Mouse (Mus musculus): Measurements from ENCODE around the gene Otud7b. TPM values are rescaled to one million over a fixed set of nuclear protein-coding genes. Genes with fewer than 3 reads are reported as not detected.

The Otud7b gene
- total RNA-seq, 2 experiments from 2014 or later: 31.9 to 33.6 TPM

- DNase-seq (ENCODE audit: extremely low spot score in 1 of 2, low spot score in 1 of 2): no peak
Measured at GRCm38 (mm10) chr3:96128128-96128527, 23.8 kb downstream of the Otud7b start.

GRCm38 (mm10) chr3:96132478-96132877 lies 28.2 kb downstream of the Otud7b start:
- no peak for DNase-seq (ENCODE audit: extremely low spot score in 1 of 2, low spot score in 1 of 2)

- DNase-seq (ENCODE audit: extremely low spot score in 1 of 2, low spot score in 1 of 2): no peak
Measured at GRCm38 (mm10) chr3:96133327-96133905, 29.1 kb downstream of the Otud7b start.

GRCm38 (mm10) chr3:96135011-96135410 lies 30.7 kb downstream of the Otud7b start:
- DNase-seq (ENCODE audit: extremely low spot score in 1 of 2, low spot score in 1 of 2): no peak

- DNase-seq (ENCODE audit: extremely low spot score in 1 of 2, low spot score in 1 of 2): no peak
Measured at GRCm38 (mm10) chr3:96147950-96148349, 43.6 kb downstream of the Otud7b start.

GRCm38 (mm10) chr3:96151836-96152235 lies 47.5 kb downstream of the Otud7b start:
- no peak for DNase-seq (ENCODE audit: extremely low spot score in 1 of 2, low spot score in 1 of 2)

GRCm38 (mm10) chr3:96152611-96153010 lies 48.3 kb downstream of the Otud7b start:
- no peak for DNase-seq (ENCODE audit: extremely low spot score in 1 of 2, low spot score in 1 of 2)

GRCm38 (mm10) chr3:96155501-96155900 lies 51.2 kb downstream of the Otud7b start:
- no peak for DNase-seq (ENCODE audit: extremely low spot score in 1 of 2, low spot score in 1 of 2)

GRCm38 (mm10) chr3:96159820-96160219 lies 55.5 kb downstream of the Otud7b start:
- no peak for DNase-seq (ENCODE audit: extremely low spot score in 1 of 2, low spot score in 1 of 2)

GRCm38 (mm10) chr3:96160222-96160802 lies 56.0 kb downstream of the Otud7b start:
- DNase-seq (ENCODE audit: extremely low spot score in 1 of 2, low spot score in 1 of 2): no peak

GRCm38 (mm10) chr3:96160803-96161516 lies 56.6 kb downstream of the Otud7b start:
- no peak for DNase-seq (ENCODE audit: extremely low spot score in 1 of 2, low spot score in 1 of 2)

- DNase-seq (ENCODE audit: extremely low spot score in 1 of 2, low spot score in 1 of 2): no peak
Measured at GRCm38 (mm10) chr3:96161869-96162840, 57.8 kb downstream of the Otud7b start, which contains the start of gene Mtmr11. Gene Mtmr11 (plus strand): TSS chr3:96162004.

GRCm38 (mm10) chr3:96163040-96163439 lies 58.7 kb downstream of the Otud7b start:
- DNase-seq (ENCODE audit: extremely low spot score in 1 of 2, low spot score in 1 of 2): no peak

GRCm38 (mm10) chr3:96168466-96169158 lies 64.3 kb downstream of the Otud7b start:
- DNase-seq (ENCODE audit: extremely low spot score in 1 of 2, low spot score in 1 of 2): no peak

GRCm38 (mm10) chr3:96170276-96170675 lies 65.9 kb downstream of the Otud7b start:
- no peak for DNase-seq (ENCODE audit: extremely low spot score in 1 of 2, low spot score in 1 of 2)

- DNase-seq (ENCODE audit: extremely low spot score in 1 of 2, low spot score in 1 of 2): no peak
Measured at GRCm38 (mm10) chr3:96170976-96171545, 66.7 kb downstream of the Otud7b start.

GRCm38 (mm10) chr3:96171583-96172196 lies 67.4 kb downstream of the Otud7b start:
- peak in 1 of 2 experiments; percentile 32 for DNase-seq (ENCODE audit: extremely low spot score in 1 of 2, low spot score in 1 of 2)

- peak; percentile 72 to 75 for DNase-seq (ENCODE audit: extremely low spot score in 1 of 2, low spot score in 1 of 2)
Measured at GRCm38 (mm10) chr3:96172197-96173178, 68.2 kb downstream of the Otud7b start, which contains the start of gene Sf3b4. Gene Sf3b4 (plus strand): TSS chr3:96172332.

Measured in layer of hippocampus, postnatal 25 days (tissue).